Mouse (Mus musculus) layer of hippocampus, adult 18-20 months (tissue): ENCODE measurements at regions not wholly inside any gene's neighbourhood (a gene's known extent, or its start where the extent isn't known, plus 50 kb on each side); places are given as distances from the start of the nearest gene placed in this dataset.

Source experiments
- DNase-seq, 2 experiments: peaks; one replicate each; pipeline ENCODE4 v3.0.0; 2022; ENCODE audit warnings: low spot score in 2 of 2

GRCm38 (mm10) chrX:158920217-158920616 lies 289.9 kb upstream of the Rps6ka3 start:
- DNase-seq, result peak in 1 of 2 experiments; percentile 34

DNA sequence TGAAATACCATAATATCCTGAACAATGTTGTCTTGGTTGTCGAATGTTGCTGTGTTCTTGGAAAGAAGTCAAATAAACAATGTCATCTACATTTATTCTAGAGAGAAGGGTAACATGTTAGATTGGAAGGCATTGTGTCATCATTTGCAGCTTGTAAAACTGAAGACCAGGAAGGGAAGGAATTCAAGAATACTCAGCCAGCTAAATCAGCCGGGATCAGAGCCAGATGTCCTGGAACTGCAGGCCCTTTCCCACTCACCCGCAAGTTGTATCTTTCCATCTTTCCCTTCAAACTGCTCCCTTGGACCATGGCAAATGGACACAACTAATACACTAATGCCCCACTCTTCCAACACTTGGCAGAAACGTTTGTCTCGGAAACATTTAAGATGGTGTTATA lies 288.7 kb upstream of the Rps6ka3 start:
- DNase-seq, result peak in 1 of 2 experiments; percentile 30

DNA sequence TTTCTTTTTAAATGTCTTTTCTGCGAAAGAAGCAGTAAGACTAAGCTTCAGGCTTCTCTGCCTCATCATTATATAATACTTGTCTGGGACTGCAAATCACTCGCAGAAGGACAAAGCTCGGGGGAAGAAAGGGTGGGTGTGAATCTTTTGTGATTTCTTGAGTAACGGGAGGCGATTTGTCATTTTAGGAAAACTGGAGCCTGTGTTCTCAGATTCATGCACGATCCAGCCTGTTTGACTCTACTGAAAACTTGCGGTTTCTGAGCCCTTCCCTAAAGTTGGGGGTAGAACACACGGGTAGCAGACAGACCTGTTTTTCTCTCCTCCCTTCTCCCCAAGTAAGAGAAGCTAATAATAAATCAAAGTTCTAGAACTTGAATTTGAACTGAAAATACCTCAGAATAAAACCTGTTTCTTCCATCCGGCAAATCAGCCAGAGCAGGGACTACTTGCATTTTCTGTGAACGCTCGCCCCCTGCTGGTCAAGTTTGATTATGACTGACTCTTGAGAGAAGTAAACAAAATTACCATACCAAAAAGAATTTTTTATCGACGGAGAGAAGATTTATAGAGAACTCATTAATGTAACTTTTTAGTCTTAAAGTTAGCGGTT lies 288.2 kb upstream of the Rps6ka3 start:
- peak; percentile 71 to 87 for DNase-seq

DNA sequence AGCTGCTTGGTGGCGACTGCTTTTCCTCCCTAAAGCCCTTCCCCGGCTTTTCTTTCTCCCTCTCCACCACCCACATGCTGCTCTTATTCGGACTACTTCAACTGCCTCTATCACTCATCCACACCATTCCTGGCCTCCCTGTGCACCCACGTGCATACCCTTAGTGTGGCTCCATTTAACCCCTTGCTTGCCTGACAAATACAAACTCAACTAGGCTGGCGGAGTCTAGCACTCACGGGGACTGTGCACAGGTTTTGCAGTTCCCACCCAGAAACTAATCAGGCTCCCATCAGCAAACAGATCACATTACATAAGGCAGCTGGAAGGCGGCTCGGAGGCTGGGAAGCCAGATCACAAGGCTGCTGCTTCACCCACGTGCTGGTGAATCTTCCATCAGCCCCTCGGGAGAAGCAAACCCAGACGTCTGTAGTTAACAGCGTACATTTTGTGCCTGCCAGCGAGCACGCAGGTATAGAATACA lies 287.0 kb upstream of the Rps6ka3 start:
- peak; percentile 74 to 83 for DNase-seq

- no peak for DNase-seq
These were observed 286.2 kb upstream of the Rps6ka3 start for GRCm38 (mm10) chrX:158923657-158924489.

DNA sequence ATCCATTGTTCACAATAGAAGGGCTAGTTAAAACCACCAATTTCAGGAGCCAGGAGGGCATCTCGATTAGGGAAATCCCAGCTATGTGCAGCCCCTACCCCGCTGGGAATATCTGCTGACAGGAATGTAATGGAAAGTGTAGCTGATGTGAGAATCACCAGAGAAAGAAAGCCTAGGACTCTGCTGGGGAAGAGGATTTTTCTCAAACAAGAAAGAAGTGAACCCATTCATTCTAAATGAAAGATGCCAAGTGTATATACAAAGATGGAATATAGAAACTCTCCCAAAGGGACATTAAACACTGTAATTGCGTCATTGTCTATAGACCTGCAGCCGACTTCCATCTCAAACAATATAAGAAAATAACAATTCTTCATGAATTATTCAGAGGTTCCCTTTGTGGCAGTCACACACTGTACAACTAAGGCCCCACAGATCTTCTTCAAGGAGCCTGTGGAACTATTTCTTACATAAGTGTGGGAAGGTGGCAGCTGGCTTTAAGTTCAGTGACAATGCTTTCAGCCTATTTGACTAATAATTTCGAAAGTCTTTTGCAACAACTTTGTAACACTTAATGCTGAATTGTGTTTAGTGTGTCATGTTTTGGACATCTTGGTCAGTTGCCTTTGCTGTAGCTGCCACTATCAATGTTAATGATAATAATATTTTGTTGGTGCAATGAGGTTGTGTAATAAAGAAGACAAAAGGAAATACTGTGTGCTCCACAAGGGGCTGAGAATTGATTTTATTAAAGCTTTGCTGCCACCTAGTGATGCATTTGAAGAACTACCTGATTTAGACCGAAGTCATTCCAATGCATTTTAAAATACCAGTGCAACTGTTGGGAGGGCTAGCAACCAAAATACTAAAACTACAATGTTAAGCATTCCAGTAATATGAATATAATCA lies 285.4 kb upstream of the Rps6ka3 start:
- DNase-seq, result peak in 1 of 2 experiments; percentile 53

GRCm38 (mm10) chrX:158931864-158932263 lies 278.2 kb upstream of the Rps6ka3 start:
- DNase-seq, result no peak

DNA sequence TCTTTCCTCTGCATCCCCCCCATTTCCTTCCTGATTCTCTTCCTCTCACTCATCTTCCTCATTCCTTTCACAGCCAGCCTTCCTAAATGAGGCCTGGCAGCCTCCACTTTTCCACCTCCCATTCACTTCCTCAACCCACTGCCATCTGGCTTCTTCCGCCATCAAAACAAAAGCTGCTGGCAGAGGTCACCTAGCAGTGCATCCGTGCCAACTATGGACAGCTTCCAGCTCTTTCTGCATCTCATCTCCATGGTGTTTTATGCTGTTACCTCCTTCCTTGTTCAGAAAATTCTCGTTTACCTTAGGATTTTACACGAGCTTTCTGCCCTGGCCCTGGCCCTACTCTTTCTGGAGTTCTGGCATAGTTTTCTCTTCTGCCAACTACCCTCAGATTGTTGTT lies 262.9 kb upstream of the Rps6ka3 start:
- DNase-seq, result no peak

- peak in 1 of 2 experiments; percentile 31 for DNase-seq
These were observed 238.4 kb upstream of the Rps6ka3 start for GRCm38 (mm10) chrX:158971726-158972125.

GRCm38 (mm10) chrX:158976648-158977047 lies 233.5 kb upstream of the Rps6ka3 start:
- DNase-seq, result no peak

- DNase-seq, result peak in 1 of 2 experiments; percentile 1
These were observed 225.4 kb upstream of the Rps6ka3 start for GRCm38 (mm10) chrX:158984721-158985120.

DNA sequence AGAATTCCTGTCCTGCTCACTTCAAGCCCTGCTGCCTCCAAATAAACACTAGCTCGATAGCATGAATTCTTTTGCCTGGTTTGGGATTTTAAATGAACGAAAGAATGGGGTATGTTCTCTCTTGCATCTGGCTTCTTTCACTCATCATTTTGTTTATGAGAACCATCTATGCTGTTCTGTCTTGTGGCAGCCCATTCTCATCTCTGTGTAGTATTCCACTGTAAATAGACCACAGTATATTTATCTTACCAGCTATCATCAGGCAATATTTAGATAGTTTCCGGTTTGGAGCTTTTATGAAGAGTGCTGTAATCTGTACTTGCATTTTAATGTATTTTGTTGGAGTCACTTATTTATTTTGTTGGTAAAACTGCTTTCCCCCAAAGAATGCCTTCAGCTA lies 222.4 kb upstream of the Rps6ka3 start:
- DNase-seq, result no peak

GRCm38 (mm10) chrX:159018955-159019354 lies 191.2 kb upstream of the Rps6ka3 start:
- no peak for DNase-seq

DNA sequence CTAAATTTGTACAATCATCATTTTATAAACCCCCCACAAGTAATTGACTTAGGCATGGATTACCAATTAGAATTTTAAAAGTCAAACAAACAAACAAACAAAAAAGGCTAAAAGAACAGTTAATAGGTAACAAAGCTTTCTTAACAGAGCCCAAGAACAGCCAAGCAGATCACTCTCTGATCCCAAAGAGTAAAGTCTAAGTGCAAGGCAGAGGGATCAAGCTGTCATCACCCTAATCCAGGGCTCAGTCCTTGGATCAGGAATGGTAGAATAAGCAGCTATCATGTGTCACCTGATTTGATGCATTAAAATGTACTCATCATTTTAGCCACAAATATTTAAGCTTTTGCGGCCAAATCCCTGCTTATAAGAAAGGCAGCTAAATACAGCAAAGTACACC lies 183.8 kb upstream of the Rps6ka3 start:
- DNase-seq, result no peak

DNA sequence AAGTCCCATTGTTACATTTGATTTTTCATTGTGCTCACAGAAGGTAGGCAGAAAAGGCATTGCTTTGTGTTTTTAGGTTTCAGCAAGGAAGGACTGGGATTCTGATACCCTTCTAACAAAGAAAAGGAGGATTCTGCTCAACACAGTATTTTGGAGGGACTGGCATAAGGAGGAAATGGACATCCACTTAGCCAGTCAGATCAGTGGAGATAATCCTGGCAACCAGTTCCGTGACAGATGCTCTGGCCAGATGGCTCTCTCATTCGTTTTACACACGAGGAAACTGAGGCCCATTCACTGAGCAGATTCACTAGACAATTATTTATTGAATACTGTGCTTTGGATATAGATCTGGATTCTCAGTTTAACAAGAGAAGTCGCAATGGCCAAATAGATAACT lies 178.2 kb upstream of the Rps6ka3 start:
- peak in 1 of 2 experiments; percentile 1 for DNase-seq

DNA sequence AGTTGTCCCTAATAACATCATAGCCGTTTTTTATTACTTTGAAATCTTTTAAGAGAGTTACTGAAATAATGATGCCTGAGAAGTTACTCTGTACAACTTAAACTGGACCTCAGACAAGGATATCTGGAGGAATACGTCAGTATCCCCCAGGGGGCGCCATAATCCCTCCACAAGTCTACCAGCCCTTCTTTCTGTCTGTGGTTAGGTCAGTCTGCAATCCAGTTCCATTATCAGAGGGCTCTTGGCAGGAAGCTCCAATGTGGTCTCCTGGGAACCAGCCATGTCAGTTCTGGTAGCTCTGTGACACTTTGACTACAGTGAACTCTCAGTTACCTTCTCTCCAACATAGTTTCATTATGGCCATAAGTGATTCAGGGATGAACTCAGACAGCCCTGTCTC lies 166.7 kb upstream of the Rps6ka3 start:
- peak in 1 of 2 experiments; percentile 36 for DNase-seq

DNA sequence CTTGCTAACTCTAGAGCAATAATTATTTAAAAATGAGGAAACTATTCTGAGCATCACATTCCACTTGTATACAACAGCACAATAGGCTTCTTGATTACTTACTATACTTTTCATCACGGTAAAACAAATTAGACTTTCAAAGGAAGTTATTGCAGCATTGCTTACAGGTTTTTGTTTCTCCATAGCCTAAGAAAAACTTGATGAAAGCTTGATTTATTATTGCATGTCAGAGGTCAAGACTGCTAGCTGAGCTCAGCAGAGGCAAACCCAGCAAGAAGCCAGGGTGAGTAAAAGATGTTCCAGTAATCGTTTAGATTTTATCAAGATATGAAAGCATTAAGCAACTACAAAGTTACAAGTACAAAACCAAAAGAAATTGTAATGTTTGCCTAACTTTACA lies 162.2 kb upstream of the Rps6ka3 start:
- DNase-seq, result no peak

- DNase-seq, result no peak
These were observed 154.2 kb upstream of the Rps6ka3 start for GRCm38 (mm10) chrX:159055689-159056461.

DNA sequence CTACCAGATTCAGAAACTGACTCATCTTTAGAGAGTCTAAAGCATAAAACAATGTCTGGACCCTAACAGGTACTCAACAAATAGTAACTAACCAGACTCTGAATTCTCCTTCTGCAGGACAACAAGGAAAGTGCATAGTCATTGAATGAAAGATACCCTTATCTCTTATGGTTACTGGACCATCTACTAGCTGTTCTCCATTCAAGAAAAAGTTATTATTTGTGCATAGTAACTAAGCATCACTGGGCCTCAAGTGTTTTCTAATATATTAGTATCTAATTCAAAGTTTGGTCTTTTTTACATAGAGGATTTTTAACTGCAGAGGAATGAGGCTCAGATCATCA lies 153.7 kb upstream of the Rps6ka3 start:
- no peak for DNase-seq

- no peak for DNase-seq
These were observed 151.2 kb upstream of the Rps6ka3 start for GRCm38 (mm10) chrX:159058931-159059330.

DNA sequence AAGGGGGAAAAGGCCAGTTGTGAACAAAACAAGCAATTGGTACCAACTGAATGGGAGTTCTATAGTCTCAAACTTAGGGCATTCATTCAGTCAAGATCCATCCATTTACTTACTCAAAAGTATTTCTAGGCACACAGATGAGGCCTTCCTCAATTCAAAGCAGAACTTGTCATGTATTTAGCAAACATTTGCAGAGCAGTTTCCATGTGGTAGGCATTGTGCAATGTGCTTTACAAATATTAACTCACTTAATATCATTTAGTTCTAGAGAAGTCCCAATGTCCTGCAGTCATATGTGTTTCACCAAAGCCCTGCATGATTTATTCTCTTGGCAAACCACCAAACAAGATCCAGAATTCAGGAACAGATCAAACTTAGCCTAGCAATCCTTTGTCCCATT lies 148.8 kb upstream of the Rps6ka3 start:
- no peak for DNase-seq
